Mouse (Mus musculus) midbrain, embryonic 12.5 days (tissue): ENCODE measurements at regions not wholly inside any gene's neighbourhood (a gene's known extent, or its start where the extent isn't known, plus 50 kb on each side); places are given as distances from the start of the nearest gene placed in this dataset.
A peak's percentile ranks its signal among the peaks of the same experiment; 100 is the strongest.
"Not testable (repeated sequence)": the region's sequence is repeated elsewhere in the genome, so short reads cannot be mapped to it uniquely, and the experiment has no call there.

ENCODE experiments used
- ATAC-seq: fragments of 200-750 bp; cut with Nextera tagmentation; 2 replicates; pipeline ENCODE4 v1.8.0; 2017; ENCODE audit warnings: low read depth, moderate TSS enrichment, moderate library complexity; ENCODE audit not compliant: low FRiP score
- H3K27ac ChIP-seq: fragments of 300-500 bp; sonication (generic); replicated peaks from 2 replicates; pipeline ENCODE4 v1.5.1; 2016; ENCODE audit warnings: mild to moderate bottlenecking
- H3K27me3 ChIP-seq: fragments of 300-500 bp; sonication (generic); 2 replicates; pipeline ENCODE4 v1.6.1; 2016; ENCODE audit warnings: mild to moderate bottlenecking
- H3K36me3 ChIP-seq: fragments of 300-500 bp; sonication (generic); 2 replicates; pipeline ENCODE4 v1.6.1; 2016
- H3K4me1 ChIP-seq: fragments of 300-500 bp; sonication (generic); 2 replicates; pipeline ENCODE4 v1.6.1; 2016
- H3K4me2 ChIP-seq: fragments of 300-500 bp; sonication (generic); replicated peaks from 2 replicates; pipeline ENCODE4 v1.6.1; 2016; ENCODE audit warnings: mild to moderate bottlenecking, moderate library complexity
- H3K4me3 ChIP-seq: fragments of 300-500 bp; sonication (generic); 2 replicates; pipeline ENCODE4 v1.5.1; 2016; ENCODE audit warnings: mild to moderate bottlenecking
- H3K9ac ChIP-seq: fragments of 300-500 bp; sonication (generic); replicated peaks from 2 replicates; pipeline ENCODE4 v1.6.1; 2016; ENCODE audit warnings: mild to moderate bottlenecking, moderate library complexity
- H3K9me3 ChIP-seq: fragments of 300-500 bp; sonication (generic); 2 replicates; pipeline ENCODE4 v1.6.1; 2016; ENCODE audit warnings: mild to moderate bottlenecking
- WGBS: fragments of 180-500 bp; shearing (Covaris S2); methylation state at CpG from one replicate; pipeline ENCODE4 v1.1.7; 2016; 5-methylcytosine and 5-hydroxymethylcytosine counted together

DNA sequence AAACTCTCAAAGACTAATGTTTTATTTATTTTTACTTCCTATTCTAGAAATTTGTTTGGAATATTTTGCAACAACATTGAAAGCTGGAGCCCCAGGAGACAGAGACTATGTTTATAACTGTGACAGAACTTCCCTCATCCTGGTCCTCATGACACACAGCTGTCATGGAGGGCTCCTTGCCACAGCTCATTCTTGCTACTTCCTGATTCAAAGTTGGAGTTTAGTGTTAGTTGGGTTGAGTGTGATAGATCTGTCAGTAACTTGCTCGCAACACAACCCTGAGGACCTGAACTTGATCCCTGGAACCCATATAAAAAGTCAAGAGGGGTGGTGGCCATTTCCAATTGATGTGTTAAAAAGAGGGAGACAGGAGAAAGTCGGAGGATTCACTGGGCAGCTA, 328.3 kb upstream of the Nox3 start:
- no peak overlapping the region for H3K9ac ChIP-seq
- no peak for ATAC-seq
- H3K4me2 ChIP-seq: no peak overlapping the region
- no peak overlapping the region for H3K4me3 ChIP-seq
- H3K27ac ChIP-seq: no peak overlapping the region
- 72% methylated on average over 2 of the region's 2 CpGs for WGBS
- H3K27me3 ChIP-seq: no peaks in the 10 kb centered on the region
- no peaks in the 10 kb centered on the region for H3K9me3 ChIP-seq
- H3K36me3 ChIP-seq: no peaks in the 10 kb centered on the region
- no peaks in the 10 kb centered on the region for H3K4me1 ChIP-seq

- Histone ChIP-seq H3K36me3 (no peaks in the 10 kb centered on the region), H3K9ac (no peak overlapping the region), H3K9me3 (no peaks in the 10 kb centered on the region), H3K27ac (no peak overlapping the region), H3K4me1 (no peaks in the 10 kb centered on the region), H3K27me3 (no peaks in the 10 kb centered on the region), H3K4me3 (no peak overlapping the region), H3K4me2 (no peak overlapping the region)
- 70% methylated on average over 9 of the region's 9 CpGs for WGBS
- ATAC-seq: no peak
These were observed 333.1 kb upstream of the Nox3 start for GRCm38 (mm10) chr17:4029202-4029601.

DNA sequence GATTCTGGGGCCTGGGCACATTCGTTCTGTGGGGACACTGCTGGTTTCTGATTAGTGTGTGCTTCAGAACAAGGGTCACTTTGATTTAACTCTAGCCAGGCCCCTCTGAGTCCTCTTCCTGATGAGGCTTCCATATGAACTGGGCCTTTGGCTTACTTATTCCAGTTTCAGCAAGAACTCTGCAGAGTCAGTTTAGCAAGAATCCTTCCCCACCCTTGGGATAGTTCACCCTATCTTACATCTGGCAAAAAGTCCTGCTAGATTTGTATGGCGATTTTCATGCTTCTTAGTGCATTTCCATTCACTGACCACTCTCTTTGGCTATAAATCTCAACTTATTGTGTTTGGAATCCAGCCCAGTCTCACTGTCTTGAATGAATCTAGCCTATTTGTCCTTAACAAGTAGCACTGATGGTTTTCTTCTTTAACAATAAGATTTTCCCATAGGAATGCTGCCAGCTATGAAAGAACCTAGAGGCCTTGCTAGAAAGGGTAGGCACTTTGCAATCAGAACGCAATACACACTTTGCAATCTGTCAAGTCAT, 338.8 kb upstream of the Nox3 start:
- no peak for ATAC-seq
- Histone ChIP-seq H3K4me2 (no peak overlapping the region), H3K27ac (no peak overlapping the region), H3K36me3 (no peaks in the 10 kb centered on the region), H3K4me1 (peaks cover 3% of the 10 kb centered on the region), H3K9ac (no peak overlapping the region), H3K27me3 (no peaks in the 10 kb centered on the region), H3K9me3 (no peaks in the 10 kb centered on the region), H3K4me3 (no peak overlapping the region)
- WGBS: 68% methylated on average over 3 of the region's 3 CpGs

- H3K9ac ChIP-seq: no peak overlapping the region
- no peaks in the 10 kb centered on the region for H3K9me3 ChIP-seq
- H3K4me1 ChIP-seq: peaks cover 8% of the 10 kb centered on the region
- no peaks in the 10 kb centered on the region for H3K27me3 ChIP-seq
- no peak overlapping the region for H3K4me3 ChIP-seq
- 26% methylated on average over 5 of the region's 5 CpGs for WGBS
- no peaks in the 10 kb centered on the region for H3K36me3 ChIP-seq
- peak overlapping the region; percentile 13; the same call in 1 of the 2 replicates for H3K4me2 ChIP-seq
- ATAC-seq: peak; percentile 82; the same call in 1 of the 2 replicates
- no peak overlapping the region for H3K27ac ChIP-seq
These were observed 344.1 kb upstream of the Nox3 start for GRCm38 (mm10) chr17:4040104-4040664.

DNA sequence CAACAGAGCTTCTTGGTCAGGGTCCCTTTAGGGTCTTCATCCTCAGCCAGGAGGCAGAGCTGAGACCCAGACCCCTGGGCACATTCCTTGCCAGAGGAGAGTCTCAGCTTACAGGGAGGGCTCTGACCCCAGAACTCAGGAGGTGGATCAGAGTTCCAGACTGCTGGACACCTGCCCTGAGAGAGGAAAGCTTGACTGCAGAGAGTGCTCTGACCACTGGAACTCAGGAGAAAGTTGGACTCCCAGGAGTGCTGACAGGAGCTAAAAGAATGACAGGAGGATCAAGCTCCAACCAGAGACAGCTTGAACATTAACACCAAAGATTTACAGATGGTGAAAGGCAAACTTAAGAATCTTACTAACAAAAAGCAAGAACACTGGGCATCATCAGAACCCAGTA, 364.1 kb upstream of the Nox3 start:
- not testable (repeated sequence) for H3K4me2 ChIP-seq, H3K4me3 ChIP-seq, H3K27me3 ChIP-seq, H3K27ac ChIP-seq, H3K4me1 ChIP-seq, H3K9ac ChIP-seq, H3K9me3 ChIP-seq, ATAC-seq, H3K36me3 ChIP-seq

DNA sequence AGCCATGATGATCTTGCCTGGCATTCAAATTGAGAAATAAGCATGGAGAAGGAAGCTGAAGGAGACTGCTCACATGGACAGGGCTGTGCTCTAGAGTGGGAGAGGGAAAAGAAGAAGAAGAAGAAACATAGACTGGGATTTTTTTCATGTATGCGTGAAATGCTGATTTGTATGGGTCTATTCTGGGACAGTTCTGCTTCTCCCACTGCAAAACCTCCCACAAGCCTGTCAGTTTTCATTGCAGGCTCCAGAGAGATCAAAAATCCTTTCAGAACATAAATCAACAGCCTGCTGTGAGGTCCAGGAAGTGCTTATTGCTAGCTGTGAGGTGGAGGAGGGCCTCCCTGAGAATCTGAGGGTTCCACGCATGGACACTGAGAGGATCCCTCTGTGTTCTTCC, 377.3 kb upstream of the Nox3 start:
- Histone ChIP-seq H3K36me3 (no peaks in the 10 kb centered on the region), H3K4me3 (no peak overlapping the region), H3K4me2 (no peak overlapping the region), H3K9ac (no peak overlapping the region), H3K4me1 (no peaks in the 10 kb centered on the region), H3K27ac (no peak overlapping the region), H3K27me3 (no peaks in the 10 kb centered on the region), H3K9me3 (no peaks in the 10 kb centered on the region)
- WGBS: 48% methylated on average over 2 of the region's 2 CpGs
- ATAC-seq: no peak

GRCm38 (mm10) chr17:4080564-4080963, 384.5 kb upstream of the Nox3 start:
- no peaks in the 10 kb centered on the region for H3K4me1 ChIP-seq
- WGBS: 86% methylated on average over 2 of the region's 2 CpGs

DNA sequence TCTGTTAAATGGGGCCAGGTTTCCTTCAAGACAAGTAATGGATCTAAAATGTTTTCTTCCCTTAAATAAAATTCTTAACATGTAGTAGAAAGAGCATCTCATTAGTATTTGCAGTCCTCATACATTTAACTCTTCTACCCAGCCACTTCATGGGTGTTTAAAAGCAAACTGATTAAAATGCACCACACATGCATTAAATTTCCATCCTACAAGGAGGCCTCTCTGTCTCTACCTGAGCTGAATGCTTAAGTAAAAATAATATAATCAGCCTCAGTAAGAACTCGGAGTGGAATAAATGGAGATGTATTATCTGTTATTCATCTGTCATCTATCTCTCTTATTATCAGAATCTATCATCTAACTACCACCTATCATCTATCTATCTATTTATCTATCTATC, 398.6 kb upstream of the Nox3 start:
- no peak for ATAC-seq
- Histone ChIP-seq H3K27me3 (no peaks in the 10 kb centered on the region), H3K9me3 (no peaks in the 10 kb centered on the region), H3K36me3 (no peaks in the 10 kb centered on the region), H3K4me3 (no peak overlapping the region), H3K9ac (no peak overlapping the region), H3K4me1 (no peaks in the 10 kb centered on the region), H3K4me2 (no peak overlapping the region), H3K27ac (no peak overlapping the region)
- WGBS: 65% methylated on average over 1 of the region's 1 CpGs

More at GRCm38 (mm10) chr17:4080564-4080963, 384.5 kb upstream of the Nox3 start:
- ATAC-seq: no peak
- Histone ChIP-seq H3K4me3 (no peak overlapping the region), H3K9me3 (no peaks in the 10 kb centered on the region), H3K4me2 (no peak overlapping the region), H3K27me3 (no peaks in the 10 kb centered on the region), H3K27ac (no peak overlapping the region), H3K36me3 (no peaks in the 10 kb centered on the region), H3K9ac (no peak overlapping the region)

DNA sequence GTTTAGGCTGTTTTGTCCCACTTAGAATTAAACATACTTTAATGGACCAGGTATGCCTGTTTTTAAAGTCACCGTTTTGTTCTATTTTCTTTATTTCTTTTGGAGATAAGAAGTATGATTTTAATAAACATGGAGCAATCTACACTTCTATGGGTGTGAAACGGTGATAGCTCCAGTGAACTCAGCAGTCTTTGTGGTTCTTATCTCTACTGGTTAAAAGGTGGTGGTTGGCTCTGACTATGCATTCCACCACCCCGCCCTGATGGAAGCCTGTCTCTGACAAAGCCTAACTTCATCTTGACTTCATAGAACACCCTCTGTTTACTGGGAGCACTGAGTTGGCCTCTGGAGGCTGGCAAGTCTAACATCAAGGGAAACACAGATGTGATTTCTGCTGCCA, 407.3 kb upstream of the Nox3 start:
- H3K4me2 ChIP-seq: no peak overlapping the region
- H3K27ac ChIP-seq: no peak overlapping the region
- H3K27me3 ChIP-seq: no peaks in the 10 kb centered on the region
- no peaks in the 10 kb centered on the region for H3K36me3 ChIP-seq
- H3K4me1 ChIP-seq: no peaks in the 10 kb centered on the region
- no peaks in the 10 kb centered on the region for H3K9me3 ChIP-seq
- no peak overlapping the region for H3K4me3 ChIP-seq
- ATAC-seq: no peak
- H3K9ac ChIP-seq: no peak overlapping the region
- WGBS: 93% methylated on average over 3 of the region's 3 CpGs

DNA sequence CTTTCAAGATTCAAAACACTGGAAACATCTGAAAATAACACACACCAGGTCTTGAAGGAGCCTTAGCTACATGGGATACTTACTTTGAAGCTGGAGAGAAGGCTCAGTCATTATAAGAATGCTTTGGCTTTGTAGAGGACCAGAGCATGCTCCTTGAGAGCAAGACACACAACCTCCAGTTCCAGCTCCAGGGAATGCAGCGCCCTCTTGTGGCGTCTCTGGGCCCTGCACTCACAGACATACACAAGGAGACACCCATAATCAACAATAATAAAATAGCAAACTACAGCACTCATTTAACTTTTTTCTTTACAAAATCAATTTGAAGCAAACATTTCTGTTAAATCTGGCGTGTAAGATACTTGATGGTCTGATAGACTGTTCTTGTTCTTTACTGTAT, 413.2 kb upstream of the Nox3 start:
- Histone ChIP-seq H3K9ac (no peak overlapping the region), H3K4me2 (no peak overlapping the region), H3K36me3 (no peaks in the 10 kb centered on the region), H3K9me3 (no peaks in the 10 kb centered on the region), H3K4me3 (no peak overlapping the region), H3K27me3 (no peaks in the 10 kb centered on the region), H3K27ac (no peak overlapping the region), H3K4me1 (no peaks in the 10 kb centered on the region)
- 46% methylated on average over 3 of the region's 3 CpGs for WGBS
- no peak for ATAC-seq

GRCm38 (mm10) chr17:4113021-4113420, 417.0 kb upstream of the Nox3 start:
- WGBS: 85% methylated on average over 4 of the region's 4 CpGs
- H3K4me2 ChIP-seq: no peak overlapping the region
- no peak overlapping the region for H3K9ac ChIP-seq
- no peak overlapping the region for H3K4me3 ChIP-seq
- no peak overlapping the region for H3K27ac ChIP-seq
- H3K9me3 ChIP-seq: no peaks in the 10 kb centered on the region
- no peaks in the 10 kb centered on the region for H3K27me3 ChIP-seq
- H3K4me1 ChIP-seq: no peaks in the 10 kb centered on the region
- no peak for ATAC-seq
- no peaks in the 10 kb centered on the region for H3K36me3 ChIP-seq

- 93% methylated on average over 3 of the region's 3 CpGs for WGBS
- Histone ChIP-seq H3K4me2 (no peak overlapping the region), H3K9ac (no peak overlapping the region), H3K36me3 (no peaks in the 10 kb centered on the region), H3K4me3 (no peak overlapping the region), H3K4me1 (no peaks in the 10 kb centered on the region), H3K9me3 (no peaks in the 10 kb centered on the region), H3K27ac (no peak overlapping the region), H3K27me3 (no peaks in the 10 kb centered on the region)
- ATAC-seq: no peak
These were observed 420.4 kb upstream of the Nox3 start for GRCm38 (mm10) chr17:4116476-4116875.

- Histone ChIP-seq H3K9ac (no peak overlapping the region), H3K9me3 (no peaks in the 10 kb centered on the region), H3K36me3 (no peaks in the 10 kb centered on the region), H3K4me1 (no peaks in the 10 kb centered on the region), H3K27ac (no peak overlapping the region), H3K27me3 (no peaks in the 10 kb centered on the region), H3K4me2 (no peak overlapping the region), H3K4me3 (no peak overlapping the region)
- no peak for ATAC-seq
- WGBS: 70% methylated on average over 3 of the region's 3 CpGs
These were observed 437.6 kb upstream of the Nox3 start for GRCm38 (mm10) chr17:4133678-4134077.
